Mouse (Mus musculus) splenic B cell, adult 2 months (primary cell): ENCODE data around the gene Cc2d1b.
A peak's percentile ranks its signal among the peaks of the same experiment; 100 is the strongest.

Experiments
- DNase-seq: peaks from one replicate; pipeline ENCODE4 v3.0.0-alpha.2; 2011; ENCODE audit warnings: low read depth, low spot score
- H3K27me3 ChIP-seq: 2 replicates; pipeline ENCODE4 v1.6.1; 2012; ENCODE audit warnings: mild to moderate bottlenecking, low read length, moderate library complexity, mixed read lengths; ENCODE audit not compliant: control insufficient read depth, poor library complexity, insufficient read depth, severe bottlenecking
- H3K36me3 ChIP-seq: 2 replicates; pipeline ENCODE4 v1.6.1; 2012; ENCODE audit warnings: mild to moderate bottlenecking, low read length, moderate library complexity, mixed read lengths; ENCODE audit not compliant: control insufficient read depth, poor library complexity, insufficient read depth, severe bottlenecking

Gene Cc2d1b

DNA sequence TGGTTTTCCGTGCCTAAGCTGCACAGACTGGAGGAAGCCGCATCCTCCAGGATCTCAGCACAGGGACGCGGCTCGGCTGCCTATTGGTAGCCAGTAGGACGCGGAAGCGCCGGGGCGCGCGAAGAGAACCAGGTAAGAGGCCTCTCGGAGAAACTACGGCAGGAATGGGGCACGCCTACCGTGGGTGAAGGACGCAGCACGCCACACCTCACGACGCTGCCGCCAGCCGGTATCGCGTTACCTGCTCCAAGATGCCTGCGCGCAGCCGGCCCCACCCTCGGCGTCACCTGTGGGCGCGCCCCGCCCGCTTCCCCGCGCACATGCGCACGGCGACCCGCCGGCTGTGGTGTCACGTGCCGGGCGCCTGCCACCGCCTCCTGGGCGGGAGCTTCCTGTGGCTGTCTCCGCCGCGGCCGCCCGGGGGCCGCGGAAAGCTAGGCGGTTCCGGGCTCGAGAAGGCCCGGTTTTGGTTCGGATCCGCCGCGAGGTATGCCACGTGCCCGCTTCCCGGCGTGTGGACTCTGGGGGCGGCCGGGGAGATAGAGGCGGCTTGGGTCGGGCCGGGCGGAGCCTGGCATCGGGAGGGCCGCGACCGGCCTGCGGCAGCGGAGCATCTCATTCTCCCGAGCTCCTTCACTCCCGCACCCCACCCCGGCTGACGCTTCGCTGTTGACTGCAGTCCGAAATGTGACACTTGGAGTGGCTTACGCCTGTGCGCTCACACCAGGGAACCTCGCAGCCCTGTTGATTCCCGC lies at the start of gene Cc2d1b:
Gene Cc2d1b, plus strand, starts transcription at position 354 of the 755 bp plus-strand sequence.
- Histone ChIP-seq H3K36me3 (0 out of 2 replicates have a peak, but pooled peaks cover 2% of the 10 kb centered on the region), H3K27me3 (no peaks in the 10 kb centered on the region)
- DNase-seq = peak; percentile 97

GRCm38 (mm10) chr4:108572644-108573043 lies 47.1 kb upstream of the Cc2d1b start:
- Histone ChIP-seq H3K27me3 (no peaks in the 10 kb centered on the region), H3K36me3 (peaks cover 12% of the 10 kb centered on the region)
- no peak for DNase-seq

DNA sequence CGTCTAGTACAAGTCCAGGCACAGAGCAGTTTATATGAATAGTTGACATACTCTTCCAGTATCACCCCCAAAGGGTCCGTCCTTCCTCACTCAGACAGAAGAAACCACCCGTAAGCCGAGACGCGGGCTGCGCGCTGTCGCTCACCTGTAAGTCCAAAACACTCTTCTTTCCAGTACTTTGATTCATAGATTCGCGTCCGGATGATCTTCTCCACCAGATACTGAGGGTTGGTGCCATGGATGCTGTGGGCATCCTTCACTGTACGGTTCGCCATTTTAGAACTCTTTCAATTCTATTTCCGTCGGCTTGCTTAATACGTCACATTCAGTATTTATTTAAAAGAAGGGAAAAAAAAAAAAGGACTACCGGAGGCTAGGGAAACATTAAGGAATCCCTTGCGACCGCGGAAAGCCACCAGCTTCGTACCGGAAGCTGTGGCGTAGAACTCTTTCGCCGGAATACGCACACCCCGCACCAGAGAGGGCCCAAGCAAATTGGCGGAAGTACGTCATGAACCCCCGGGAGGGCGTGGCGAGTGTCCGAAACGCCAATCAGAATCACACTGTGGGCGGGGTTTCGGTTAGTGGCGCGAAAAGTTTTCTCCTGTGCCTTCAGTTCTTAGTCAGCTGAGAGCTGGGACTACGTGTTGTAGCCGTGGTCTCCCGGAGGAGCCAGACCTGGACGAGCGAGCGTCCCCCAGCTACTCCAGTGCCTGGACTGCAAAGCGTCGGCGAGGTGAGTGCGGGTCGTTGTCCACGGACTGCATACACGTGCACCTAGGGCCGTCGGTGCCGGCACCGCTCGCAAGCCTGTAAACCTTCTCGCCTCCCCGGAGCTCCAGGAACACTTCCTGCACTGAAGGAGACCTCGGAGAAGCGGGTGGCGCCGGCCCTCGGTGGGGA lies 40.6 kb upstream of the Cc2d1b start, which contains the start of the genes Prpf38a and Orc1:
Gene Prpf38a, minus strand, starts transcription at position 497 of the 903 bp plus-strand sequence.
Gene Orc1, plus strand, starts transcription at position 584 of the 903 bp plus-strand sequence.
- no peaks in the 10 kb centered on the region for H3K27me3 ChIP-seq
- peaks cover 6% of the 10 kb centered on the region for H3K36me3 ChIP-seq
- DNase-seq = peak; percentile 97

DNA sequence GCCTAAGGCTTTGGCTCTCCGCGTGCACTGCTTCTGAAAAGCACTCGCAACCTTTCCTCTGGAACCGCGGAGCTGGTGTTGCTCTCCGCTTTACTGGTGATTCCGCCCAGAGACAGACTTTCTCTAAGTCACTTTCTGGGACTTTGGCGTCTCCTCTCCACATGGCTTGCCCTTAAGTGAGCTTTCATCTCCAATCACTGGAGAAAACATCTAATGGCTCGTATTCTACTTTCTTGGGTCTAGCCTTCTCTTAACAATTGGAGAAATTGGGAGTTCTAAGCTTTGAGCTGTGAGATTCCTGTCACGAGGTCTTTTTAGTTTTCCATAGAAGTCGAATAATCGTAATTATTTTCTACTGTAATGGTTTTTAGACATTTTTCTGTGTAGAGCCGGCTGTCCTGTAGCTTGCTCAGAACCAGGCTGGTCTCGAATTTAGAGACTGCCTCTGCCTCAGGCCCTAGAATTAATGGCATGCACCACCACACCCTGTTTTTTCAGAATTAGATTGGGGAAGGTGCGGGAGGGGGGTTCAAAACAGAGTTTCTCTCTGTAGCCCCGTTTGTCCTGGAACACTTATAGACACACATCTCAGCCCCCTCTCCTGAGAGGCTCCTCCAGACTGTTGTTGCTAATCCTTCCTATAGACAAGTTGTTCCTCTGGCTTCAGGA lies 39.9 kb upstream of the Cc2d1b start:
- DNase-seq = no peak
- Histone ChIP-seq H3K36me3 (peaks cover 4% of the 10 kb centered on the region), H3K27me3 (no peaks in the 10 kb centered on the region)

- no peak for DNase-seq
- no peaks in the 10 kb centered on the region for H3K36me3 ChIP-seq
- H3K27me3 ChIP-seq = no peaks in the 10 kb centered on the region
Measured at GRCm38 (mm10) chr4:108593376-108593775, 26.4 kb upstream of the Cc2d1b start.

- DNase-seq = no peak
- no peaks in the 10 kb centered on the region for H3K36me3 ChIP-seq
- no peaks in the 10 kb centered on the region for H3K27me3 ChIP-seq
Measured at GRCm38 (mm10) chr4:108595785-108596184, 24.0 kb upstream of the Cc2d1b start.

DNA sequence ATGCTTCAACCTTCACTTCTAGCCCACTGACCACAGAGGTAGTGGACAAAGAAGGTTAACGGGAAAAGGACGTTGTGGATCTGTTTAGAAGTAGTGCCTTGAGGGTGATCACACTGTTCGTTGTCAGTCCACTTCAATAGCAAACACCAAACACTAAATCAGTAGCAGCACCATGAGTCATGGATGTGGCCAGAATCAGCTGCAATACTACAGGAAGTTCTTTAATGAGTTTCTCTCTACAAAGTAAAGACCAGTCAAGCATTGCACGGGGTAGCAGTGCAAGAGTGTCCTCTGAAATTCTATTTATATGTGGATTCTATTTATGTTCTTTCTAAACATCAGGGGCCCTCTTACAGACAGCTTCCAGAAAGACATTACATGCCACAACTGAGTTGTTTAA lies 21.4 kb upstream of the Cc2d1b start:
- Histone ChIP-seq H3K27me3 (no peaks in the 10 kb centered on the region), H3K36me3 (no peaks in the 10 kb centered on the region)
- DNase-seq = no peak

DNA sequence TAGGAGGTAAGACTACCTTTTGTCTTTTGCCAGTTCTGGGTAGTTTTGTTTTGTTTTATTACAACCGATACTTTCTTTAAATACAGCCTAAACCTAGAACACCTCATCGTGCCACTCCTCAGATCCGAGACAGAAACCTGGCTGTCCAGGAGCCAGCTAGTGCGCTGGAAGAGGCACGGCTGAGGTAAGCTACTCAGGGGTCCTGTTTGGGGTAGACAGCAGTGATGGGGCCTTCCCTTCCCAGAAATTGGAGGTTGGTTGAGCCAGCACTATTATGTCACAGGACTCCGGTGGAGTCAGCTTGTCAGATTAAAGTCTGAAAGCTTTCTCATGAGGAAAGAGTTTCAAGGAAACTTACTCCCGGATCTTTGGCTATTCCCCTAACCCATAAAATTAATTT lies 17.9 kb upstream of the Cc2d1b start:
- peaks cover 4% of the 10 kb centered on the region; the same call in 1 of the 2 replicates for H3K36me3 ChIP-seq
- H3K27me3 ChIP-seq = no peaks in the 10 kb centered on the region
- no peak for DNase-seq

DNA sequence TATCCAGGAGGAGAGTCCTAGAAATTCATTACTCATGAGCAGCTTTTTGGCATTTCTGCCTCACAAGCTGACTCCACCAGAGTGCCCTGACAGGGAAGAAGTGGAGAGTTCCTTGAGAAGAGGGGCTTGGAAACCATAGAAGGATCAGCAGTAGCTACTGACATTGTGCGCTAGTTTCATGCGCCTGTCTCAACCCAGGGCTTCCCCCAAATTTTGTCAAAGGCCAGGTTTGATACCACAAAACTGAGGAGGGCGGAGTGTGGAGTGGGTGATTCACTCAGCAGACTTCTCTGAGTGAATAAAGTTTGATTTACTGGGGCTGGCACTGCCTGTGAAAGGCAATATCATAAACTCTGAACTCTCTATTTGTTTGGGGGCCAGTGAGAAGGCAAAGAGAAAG lies 11.1 kb upstream of the Cc2d1b start:
- H3K27me3 ChIP-seq = no peaks in the 10 kb centered on the region
- peaks cover 4% of the 10 kb centered on the region for H3K36me3 ChIP-seq
- no peak for DNase-seq

DNA sequence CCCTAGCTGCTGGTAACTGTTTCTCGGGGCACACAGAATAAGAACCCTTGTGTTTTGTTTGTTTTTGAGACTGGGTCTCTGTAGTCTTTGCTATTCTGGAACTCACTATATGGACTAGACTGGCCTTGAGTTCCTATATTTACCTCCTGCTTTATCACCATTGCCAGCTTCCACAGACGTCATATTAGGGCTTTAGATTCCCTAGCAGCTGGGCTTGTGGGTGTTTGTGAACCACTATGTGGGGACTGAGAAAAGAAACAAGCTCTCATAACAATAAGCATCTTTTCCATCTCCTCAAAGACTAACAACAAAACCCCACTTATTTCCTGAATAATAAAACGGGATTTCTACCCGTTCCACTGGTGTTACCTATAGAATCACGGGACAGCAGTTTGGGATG lies 8.8 kb upstream of the Cc2d1b start:
- H3K36me3 ChIP-seq = no peaks in the 10 kb centered on the region; the same call in 1 of the 2 replicates
- no peaks in the 10 kb centered on the region for H3K27me3 ChIP-seq
- no peak for DNase-seq

- no peaks in the 10 kb centered on the region for H3K27me3 ChIP-seq
- H3K36me3 ChIP-seq = no peaks in the 10 kb centered on the region
- peak; percentile 8 for DNase-seq
Measured at GRCm38 (mm10) chr4:108618586-108618985, 1.2 kb upstream of the Cc2d1b start.

DNA sequence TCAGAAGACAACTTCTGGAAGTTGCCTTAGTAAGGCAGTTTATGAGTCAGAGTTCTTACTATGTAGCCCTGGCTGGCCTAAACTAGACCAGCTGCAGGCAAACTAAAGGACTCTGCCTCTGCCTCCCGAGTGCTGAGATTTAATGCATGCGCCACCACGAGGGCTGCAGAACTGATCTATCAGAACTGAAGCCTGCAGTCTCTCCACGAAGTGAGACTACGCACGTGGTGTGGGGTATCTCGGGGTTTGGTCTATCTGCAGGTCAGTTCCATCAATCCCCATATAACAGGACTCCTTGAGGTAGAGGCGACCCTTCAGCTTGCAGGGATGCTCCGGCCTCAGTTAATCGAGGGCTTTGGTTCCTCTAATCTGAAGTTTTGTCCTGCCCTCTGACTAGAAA lies 575 bp upstream of the Cc2d1b start:
- peak; percentile 38 for DNase-seq
- H3K27me3 ChIP-seq = no peaks in the 10 kb centered on the region
- no peaks in the 10 kb centered on the region for H3K36me3 ChIP-seq

DNA sequence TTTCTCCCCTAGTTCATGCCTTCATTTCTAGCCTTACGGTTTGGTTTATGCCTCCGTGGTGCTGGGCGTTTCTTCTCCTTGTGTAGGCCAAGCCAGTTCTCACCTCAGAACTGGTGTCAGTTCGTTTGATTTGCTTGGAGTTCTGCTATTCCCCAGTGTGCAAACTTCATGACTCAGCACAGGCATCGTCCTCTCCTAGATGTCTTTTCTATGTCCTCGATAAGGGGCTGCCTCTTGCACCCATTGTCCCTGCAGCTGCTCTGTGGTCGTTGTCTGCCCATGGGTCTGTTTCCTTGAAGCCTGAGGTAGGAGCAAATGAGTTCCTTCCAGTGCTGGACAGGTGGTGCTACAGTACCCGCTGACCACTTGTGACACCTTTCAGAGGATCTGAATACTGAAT lies 796 bp downstream of the Cc2d1b start:
- Histone ChIP-seq H3K27me3 (no peaks in the 10 kb centered on the region), H3K36me3 (peaks cover 8% of the 10 kb centered on the region)
- DNase-seq = peak; percentile 15

- peak; percentile 28 for DNase-seq
- no peaks in the 10 kb centered on the region for H3K27me3 ChIP-seq
- peaks cover 11% of the 10 kb centered on the region for H3K36me3 ChIP-seq
Measured at GRCm38 (mm10) chr4:108621504-108621903, 1.8 kb downstream of the Cc2d1b start.
